Mouse (Mus musculus): Measurements from ENCODE around the gene Kdm2a.

GRCm38 (mm10) chr19:4333100-4333775, 64.8 kb downstream of the Kdm2a start:
- TF ChIP-seq CTCF (conservative IDR thresholded peaks at IDR 0.05; ENCODE audit: insufficient read depth, insufficient read length, low read depth, low read length) (no peak), POLR2A (IDR thresholded peaks at IDR 0.05; ENCODE audit: low read depth, low read length) (no peak)

All from kidney, adult 2 months (tissue).